Mouse (Mus musculus): ENCODE data around the gene H2al2a.

H2al2a gene

GRCm38 (mm10) chr2:17996858-17997257 is at the start of gene H2al2a:
H2al2a (minus strand) TSS chr2:17996958.
- no peak for DNase-seq

DNA sequence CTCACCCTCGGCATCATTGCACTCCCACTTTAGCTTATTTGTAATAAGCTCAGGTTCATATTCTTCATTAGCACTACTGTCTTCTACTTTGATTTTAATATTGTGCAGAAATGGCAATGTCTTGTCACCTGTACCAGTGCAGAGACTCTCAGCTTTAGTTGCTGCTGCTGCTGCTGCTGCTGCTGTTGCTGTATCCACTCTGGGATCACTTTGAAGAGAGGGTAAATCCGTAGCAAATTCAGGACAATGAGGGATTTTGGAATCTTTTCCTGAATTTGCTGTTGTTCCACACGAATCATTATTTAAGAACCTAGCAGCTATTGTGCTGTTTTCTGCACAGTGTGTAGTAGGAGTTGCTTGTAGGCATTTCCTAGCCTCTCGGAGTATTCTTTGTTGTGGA is 49.4 kb upstream of the H2al2a start:
- no peak for DNase-seq

DNA sequence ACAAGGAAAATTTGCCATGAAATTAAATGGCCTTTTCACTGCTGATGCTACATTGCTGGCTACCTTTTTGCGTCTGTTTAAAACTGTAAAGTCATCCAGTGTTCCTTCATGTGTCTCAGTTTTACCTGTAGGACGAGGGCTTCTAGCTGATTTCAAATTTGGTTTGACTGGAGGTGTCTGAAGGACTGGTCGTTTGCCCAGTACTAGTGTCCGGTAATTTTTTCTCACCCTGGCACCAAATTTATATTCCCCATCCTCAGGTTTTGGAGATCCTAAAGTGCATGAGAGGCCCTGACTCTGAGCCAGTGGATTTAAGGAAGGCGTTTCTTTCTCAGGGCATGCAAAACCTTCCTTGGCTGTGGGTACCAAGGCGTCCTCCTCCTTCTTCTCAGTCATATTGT is 49.0 kb upstream of the H2al2a start:
- DNase-seq = no peak

DNA sequence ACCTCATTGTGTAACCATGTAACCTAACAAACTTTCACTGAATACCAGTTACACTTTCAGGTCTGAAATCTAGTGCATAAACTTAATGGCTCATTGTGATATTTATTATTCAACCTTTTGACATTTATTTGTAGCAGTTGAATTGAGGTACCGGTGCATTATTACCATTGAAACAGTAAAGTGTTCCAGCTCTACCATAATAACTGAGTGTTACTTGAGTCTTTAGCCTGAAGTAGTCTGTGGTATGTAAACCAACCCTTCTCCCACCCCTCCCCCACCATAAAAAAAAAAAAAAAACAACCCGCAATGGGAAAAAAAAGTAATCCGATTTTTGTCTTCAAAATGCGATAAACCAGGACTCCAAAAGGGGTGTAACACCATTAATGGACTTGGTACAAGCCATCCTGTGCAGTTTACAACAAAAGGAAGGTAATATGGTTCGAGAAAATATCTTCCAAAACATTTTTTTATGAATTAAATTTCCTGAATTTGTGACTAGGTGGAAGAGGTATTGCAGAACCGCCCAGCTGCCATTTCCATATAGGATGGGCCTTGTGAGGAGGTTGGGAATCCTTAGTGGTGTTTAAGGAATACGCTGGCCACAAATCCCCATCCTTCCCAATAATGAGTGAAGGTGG is 48.5 kb upstream of the H2al2a start:
- DNase-seq = no peak

- DNase-seq = no peak
These were observed 44.6 kb upstream of the H2al2a start for GRCm38 (mm10) chr2:18041199-18041885.

GRCm38 (mm10) chr2:18040347-18041160 is 43.8 kb upstream of the H2al2a start:
- no peak for DNase-seq

GRCm38 (mm10) chr2:18039566-18040290 is 43.0 kb upstream of the H2al2a start:
- DNase-seq = no peak

- DNase-seq = no peak
These were observed 42.2 kb upstream of the H2al2a start for GRCm38 (mm10) chr2:18038895-18039371.

DNA sequence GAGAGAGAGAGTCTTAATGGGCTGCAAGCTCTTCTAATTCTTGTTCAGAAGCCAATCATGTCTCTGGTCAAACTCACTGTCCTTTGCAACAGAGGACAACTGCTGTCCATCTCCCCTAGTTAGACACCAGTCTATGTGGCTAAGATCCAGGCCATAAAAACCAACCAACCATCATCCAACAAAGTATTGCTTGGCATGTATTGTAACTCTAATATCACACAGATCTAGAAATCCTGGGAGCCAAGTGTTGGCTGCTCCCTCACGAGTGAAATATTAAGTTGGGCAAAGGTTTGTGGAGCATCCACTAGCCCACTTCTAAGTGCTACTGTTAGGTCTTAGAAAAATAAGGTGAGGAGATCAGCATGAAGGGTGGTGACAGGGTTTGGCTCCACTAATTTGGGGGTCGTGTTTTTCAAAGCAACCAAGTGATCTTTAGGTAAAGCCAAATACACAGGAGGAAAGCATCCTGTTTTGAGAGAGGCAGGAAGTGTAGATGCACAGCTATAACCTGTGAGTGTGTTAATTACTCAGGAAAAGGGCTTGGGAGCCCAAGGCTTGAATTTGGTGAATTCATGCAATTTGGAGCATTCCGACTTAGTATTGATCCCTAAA is 41.5 kb upstream of the H2al2a start:
- DNase-seq = no peak

DNA sequence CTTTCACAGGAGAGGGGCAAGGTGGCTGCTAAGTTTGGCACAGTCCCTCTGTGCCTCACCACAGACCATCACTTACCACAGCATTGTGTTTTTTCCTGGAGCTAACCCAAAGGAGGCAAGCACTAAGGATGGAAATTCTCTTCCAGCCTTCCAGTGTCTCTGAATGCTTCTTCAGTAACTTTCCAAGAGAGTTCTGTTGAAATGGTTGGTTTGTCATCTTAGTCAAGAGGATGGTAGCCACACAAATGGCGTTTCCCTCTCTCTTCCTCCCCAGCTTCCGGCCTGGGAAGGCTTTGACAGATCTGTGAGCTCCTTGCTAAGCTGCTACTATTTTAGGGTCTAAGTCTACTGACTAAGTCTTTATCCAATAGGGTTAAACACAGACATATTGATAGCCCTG is 40.7 kb upstream of the H2al2a start, which contains the start of gene A930004D18Rik:
Gene A930004D18Rik, minus strand, starts transcription at position 247 of the 400 bp plus-strand sequence.
- no peak for DNase-seq

DNA sequence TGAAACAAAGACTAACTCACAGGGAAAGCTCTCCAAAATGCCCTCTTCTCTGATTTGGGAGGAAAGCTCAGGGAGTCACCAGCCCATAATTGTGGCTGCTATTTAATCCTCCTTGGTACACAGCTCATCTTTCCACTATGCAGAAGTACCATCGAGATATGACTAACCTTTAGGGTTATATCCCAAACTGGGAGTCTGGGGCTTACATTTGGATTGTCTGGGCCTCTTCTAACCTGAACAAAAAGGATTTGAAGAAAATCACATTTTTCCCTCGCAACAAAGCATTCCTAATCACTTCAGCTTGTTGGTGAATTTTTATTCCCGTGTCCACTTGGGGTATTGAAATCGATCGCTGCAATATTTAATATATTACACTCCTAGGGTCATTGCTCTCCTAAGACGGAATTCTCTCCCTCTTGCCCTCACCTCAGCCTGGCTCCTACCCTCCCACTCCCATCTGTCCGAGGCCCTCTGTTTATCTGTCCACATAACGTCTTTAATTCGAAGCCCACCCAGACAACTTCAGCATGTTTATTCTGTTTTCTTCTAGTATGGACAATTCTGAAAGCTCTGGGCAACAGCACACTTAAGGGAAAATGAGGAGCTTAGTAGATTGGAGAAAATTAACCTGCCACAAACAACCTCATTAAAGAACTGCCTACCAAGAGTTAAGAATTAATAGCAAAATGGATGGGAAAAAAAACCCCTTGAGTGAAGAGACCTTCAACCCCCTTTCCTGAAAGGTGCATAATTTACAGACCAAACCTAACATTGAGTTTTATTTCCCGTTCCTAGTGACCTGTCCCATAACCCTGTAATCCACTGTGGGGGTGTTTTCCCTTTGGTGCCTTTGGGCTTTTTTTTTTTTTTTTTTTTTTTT is 37.9 kb upstream of the H2al2a start:
- DNase-seq = no peak

DNA sequence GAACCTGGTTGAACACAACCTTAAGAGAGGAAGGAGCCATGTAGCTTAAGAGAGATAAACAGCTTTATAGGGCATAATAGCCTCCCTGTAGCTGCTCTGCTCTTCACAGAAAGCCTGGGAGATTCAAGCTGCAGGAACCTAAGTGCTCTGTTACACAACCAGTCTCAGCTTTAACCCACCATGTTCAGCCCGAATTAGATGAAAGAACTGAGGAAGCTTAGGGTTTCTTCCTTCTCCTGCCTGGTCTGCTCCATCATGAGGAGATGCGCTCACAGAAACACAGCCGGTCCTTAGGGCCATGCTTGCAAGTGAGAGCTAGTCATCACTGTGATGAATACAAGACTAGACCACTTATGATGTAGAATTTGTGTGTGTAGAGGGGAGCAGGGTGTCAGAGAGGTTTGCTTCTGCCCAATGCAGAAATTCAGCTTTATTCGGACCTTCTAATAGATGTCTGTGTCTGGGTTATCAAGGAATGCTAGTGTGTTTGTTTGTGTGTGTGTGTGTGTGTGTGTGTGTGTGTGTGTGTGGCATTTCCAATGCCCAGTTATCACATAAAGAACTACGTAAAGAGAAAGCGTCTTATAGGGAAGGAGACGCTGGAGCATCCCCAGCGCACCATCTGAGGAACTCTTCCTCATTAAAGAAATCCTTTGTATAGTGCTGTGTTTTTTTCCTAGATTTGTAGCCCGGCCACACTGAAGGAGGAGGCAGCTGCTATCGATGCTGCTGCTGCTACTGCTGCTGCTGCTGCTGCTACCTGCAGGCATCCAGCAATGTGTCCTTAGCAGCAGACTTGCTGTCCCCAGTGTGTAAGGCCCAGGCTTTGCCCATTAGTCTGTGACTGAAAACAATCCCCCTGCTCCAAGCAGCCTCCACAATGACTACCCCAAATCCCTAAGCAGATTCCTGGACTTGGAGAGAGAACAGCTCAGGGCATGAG is 36.7 kb upstream of the H2al2a start:
- no peak for DNase-seq

DNA sequence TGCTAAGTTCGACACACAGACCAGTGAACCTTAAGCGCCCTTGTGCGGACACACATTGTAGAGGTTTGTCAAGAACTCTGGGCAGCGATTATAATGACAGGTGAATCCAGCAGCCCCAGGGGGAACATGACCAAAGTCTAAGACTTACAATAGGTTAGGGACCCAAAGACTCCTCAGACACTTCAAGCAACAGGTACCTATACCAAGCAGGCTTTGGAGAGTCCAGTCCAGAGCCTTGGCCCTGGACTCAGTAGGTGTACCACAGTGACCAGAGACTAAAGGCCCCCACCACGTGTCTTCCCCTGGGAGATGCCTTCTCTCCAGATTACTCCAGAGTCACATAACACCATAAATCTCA is 35.8 kb upstream of the H2al2a start:
- DNase-seq = no peak

GRCm38 (mm10) chr2:18031831-18032537 is 35.2 kb upstream of the H2al2a start:
- DNase-seq = no peak

- DNase-seq = no peak
These were observed 34.6 kb upstream of the H2al2a start for GRCm38 (mm10) chr2:18031271-18031821.

GRCm38 (mm10) chr2:18030581-18030980 is 33.8 kb upstream of the H2al2a start:
- no peak for DNase-seq

GRCm38 (mm10) chr2:18029656-18030055 is 32.9 kb upstream of the H2al2a start:
- no peak for DNase-seq

DNA sequence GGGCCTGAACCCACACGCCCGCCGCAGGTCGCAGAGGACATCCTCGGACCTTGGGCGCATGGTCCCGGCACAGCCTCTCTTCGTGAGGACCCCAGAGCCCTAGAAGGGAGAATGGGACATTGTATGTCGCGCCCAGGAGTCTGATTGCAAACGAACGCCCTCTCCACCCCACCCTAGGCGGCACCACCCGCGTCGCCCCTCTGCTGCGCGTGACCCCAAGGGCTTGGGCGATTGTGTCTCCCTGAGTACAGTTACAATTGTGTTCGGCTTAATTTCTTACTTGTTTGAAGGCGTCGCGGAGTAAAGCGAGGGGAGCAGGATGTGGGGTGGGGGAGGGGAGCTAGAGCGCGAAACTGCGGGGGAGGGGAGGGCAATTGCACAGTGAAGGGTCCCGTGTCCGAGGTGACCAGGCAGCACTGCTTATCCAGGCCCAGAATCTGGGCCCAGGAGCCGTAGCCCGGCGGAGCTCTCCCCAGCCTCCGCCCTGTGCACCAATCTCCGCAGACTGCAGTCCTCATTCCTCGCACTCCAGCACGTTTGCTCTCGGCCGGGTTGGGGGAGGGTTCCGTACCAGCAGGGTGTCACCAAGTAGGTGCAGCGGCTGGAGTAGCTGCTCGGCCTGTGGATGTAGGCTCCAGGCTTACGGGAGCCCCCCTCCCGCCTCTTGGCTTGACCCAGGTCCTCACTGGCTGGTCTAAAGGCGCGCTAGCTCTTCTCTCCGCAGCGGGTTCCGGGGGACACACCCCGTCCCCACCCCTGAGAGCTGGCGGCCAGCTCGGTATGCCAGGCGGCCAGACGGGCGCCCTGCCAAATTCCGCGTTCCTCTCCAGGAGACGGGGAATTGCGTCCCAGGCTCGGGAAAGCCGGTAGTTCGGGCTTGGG is 31.6 kb upstream of the H2al2a start:
- DNase-seq = peak; percentile 84
